Mouse (Mus musculus) heart, adult 2 months (tissue): ENCODE results near the gene Ppm1h. TPM values are rescaled to one million over a fixed set of nuclear protein-coding genes. Genes with fewer than 3 reads are reported as not detected.

Experiments
- DNase-seq, 2 experiments: peaks; one replicate each; pipeline ENCODE4 v3.0.0; 2021
- H3K27ac ChIP-seq: fragments of 200-600 bp; 2 replicates; pipeline ENCODE4 v1.8.1; 2022
- H3K27me3 ChIP-seq: fragments of 200-500 bp; 2 replicates; pipeline ENCODE4 v1.6.1; 2012; ENCODE audit warnings: mild to moderate bottlenecking, low read length, inconsistent platforms, mixed read lengths; ENCODE audit not compliant: control insufficient read depth, insufficient read depth
- H3K36me3 ChIP-seq: fragments of 200-500 bp; 2 replicates; pipeline ENCODE4 v1.6.1; 2012; ENCODE audit warnings: low read length, inconsistent platforms; ENCODE audit not compliant: control insufficient read depth, insufficient read depth
- H3K4me1 ChIP-seq: fragments of 200-500 bp; 2 replicates; pipeline ENCODE4 v1.6.1; 2011; ENCODE audit warnings: low read length; ENCODE audit not compliant: control insufficient read depth, insufficient read depth
- H3K4me3 ChIP-seq: fragments of 200-600 bp; 2 replicates; pipeline ENCODE4 v1.8.1; 2022
- H3K79me2 ChIP-seq: fragments of 200-500 bp; replicated peaks from 2 replicates; pipeline ENCODE4 v1.6.1; 2012; ENCODE audit warnings: mild to moderate bottlenecking, inconsistent platforms, low read length, moderate library complexity, mixed read lengths; ENCODE audit not compliant: control insufficient read depth, insufficient read depth
- H3K9ac ChIP-seq: fragments of 200-500 bp; 2 replicates; pipeline ENCODE4 v1.6.1; 2012; ENCODE audit warnings: low read depth, mild to moderate bottlenecking, control low read depth, inconsistent platforms, low read length, mixed read lengths
- CTCF ChIP-seq: fragments of 200-600 bp; IDR thresholded peaks from 2 replicates; pipeline ENCODE4 v1.8.1; 2022; ENCODE audit warnings: antibody characterized with exemption, mild to moderate bottlenecking, moderate library complexity
- EP300 ChIP-seq: fragments of 200-500 bp; IDR thresholded peaks from 2 replicates; pipeline ENCODE4 v1.6.1; 2011; ENCODE audit warnings: low read depth, low read length, control low read depth; ENCODE audit not compliant: insufficient read depth
- POLR2A ChIP-seq: fragments of 200-500 bp; IDR thresholded peaks from 2 replicates; pipeline ENCODE4 v1.6.1; 2011; ENCODE audit warnings: mild to moderate bottlenecking, low read depth, low read length, control low read depth; ENCODE audit not compliant: insufficient read depth
- WGBS: fragments of 180-500 bp; shearing (Covaris S2); methylation state at CpG from one replicate; pipeline ENCODE4 v1.1.7; 2018; 5-methylcytosine and 5-hydroxymethylcytosine counted together
- intact Hi-C: fragments of 180-260 bp; cut with DNase I; formaldehyde crosslinking; loops from one replicate; pipeline ENCODE4 v1.15.1; 2025
- polyA plus RNA-seq: library from polyadenylated mRNA; depleted of rRNA; stranded (reverse); fragments of >200 nt; gene quantifications from 2 replicates; pipeline ENCODE4 v1.2.3, GENCODE M21; 2012
- total RNA-seq, 2 experiments: library from RNA; stranded (reverse); gene quantifications; 2 replicates each; pipeline ENCODE4 v1.2.3; 2021

Gene Ppm1h
- total and polyA plus RNA-seq, 3 experiments: 4.5 to 7.8 (median 6.4) TPM

DNA sequence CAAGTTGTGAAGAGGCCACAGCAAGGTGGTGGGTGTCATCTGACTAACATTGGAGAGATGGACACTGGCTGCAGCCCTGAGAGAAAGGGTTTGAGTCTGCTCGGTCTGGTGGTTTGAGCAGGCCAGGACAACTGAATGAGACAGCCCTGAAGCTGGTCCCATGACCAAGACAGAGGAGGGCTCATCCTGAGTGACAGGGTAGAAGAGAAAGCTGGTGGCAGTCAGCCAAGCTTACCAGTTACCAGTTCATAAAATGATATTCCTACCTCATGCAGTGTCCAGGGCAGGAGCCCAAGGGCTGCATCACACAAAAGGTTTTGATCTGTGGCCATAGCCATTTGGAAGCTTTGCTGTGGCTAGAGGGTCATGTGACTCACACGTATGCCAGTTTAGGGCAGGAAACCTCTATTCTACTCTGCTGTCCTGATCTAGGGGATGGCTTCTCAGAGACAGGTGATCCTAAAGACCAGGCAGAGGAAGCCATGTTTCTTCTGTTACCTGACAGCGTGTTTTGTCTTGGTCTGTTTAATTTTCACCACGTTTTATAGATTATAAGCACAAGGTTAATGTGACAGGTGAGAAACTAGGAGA is 69.9 kb downstream of the Ppm1h start:
- H3K79me2 ChIP-seq: no peaks in the 10 kb centered on the region
- DNase-seq: no peak
- peaks cover 3% of the 10 kb centered on the region for H3K4me1 ChIP-seq
- intact Hi-C loops: no loop called here
- no peaks in the 10 kb centered on the region for H3K27me3 ChIP-seq
- WGBS: 82% methylated on average over 4 of the region's 4 CpGs
- TF ChIP-seq POLR2A: no peak
- no peak for TF ChIP-seq CTCF
- TF ChIP-seq EP300: no peak
- H3K27ac ChIP-seq: no peak overlapping the region
- no peak overlapping the region for H3K4me3 ChIP-seq
- no peaks in the 10 kb centered on the region for H3K36me3 ChIP-seq
- no peak overlapping the region for H3K9ac ChIP-seq

DNA sequence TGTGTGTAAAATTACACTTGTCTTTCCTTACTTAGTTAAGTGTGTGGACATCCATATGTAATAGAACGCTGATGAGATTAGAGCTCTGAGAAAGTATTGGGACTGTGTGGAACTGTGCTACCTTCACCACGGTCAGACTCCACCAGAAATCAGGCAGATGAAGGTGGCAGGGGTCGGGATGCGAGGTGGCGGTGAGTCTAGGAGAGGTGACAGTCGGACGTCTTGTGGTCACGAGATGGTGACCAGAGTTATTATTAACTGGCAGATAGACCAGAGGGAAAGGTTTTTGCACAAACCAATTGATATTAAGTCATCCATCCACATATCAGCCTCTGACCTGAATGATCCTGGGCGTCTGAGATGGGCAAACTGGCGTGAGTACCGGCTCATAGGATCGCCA is 70.5 kb downstream of the Ppm1h start:
- intact Hi-C loops: no loop called here
- Histone ChIP-seq H3K4me1 (peaks cover 5% of the 10 kb centered on the region), H3K36me3 (no peaks in the 10 kb centered on the region), H3K27ac (no peak overlapping the region), H3K4me3 (no peak overlapping the region), H3K9ac (no peak overlapping the region), H3K27me3 (no peaks in the 10 kb centered on the region), H3K79me2 (no peaks in the 10 kb centered on the region)
- DNase-seq: no peak
- TF ChIP-seq CTCF (no peak), EP300 (no peak), POLR2A (no peak)
- WGBS: 90% methylated on average over 12 of the region's 12 CpGs

DNA sequence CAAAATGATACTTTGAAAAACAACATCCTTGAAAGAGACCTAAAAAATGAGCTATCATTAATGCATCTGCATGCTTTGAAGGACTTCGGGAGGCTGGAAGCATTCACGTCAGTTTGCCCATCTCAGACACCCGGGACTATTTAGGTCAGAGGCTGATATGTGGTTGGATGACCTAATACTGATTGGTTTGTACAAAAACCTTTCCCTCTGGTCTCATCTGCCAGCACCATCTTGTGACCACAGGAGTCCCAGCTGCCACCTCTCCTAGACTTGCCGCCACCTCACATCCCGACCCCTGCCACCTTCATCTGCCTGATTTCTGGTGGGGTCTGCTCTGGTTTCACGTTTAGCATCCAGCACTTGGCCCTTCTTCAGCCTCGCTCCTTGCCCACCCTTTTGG is 71.3 kb downstream of the Ppm1h start:
- intact Hi-C loops: loop anchor here (5.0 kb wide), 1 partner anchor 42 kb away; no protein-coding TSS in a partner anchor
- no peaks in the 10 kb centered on the region for H3K36me3 ChIP-seq
- H3K27me3 ChIP-seq: no peaks in the 10 kb centered on the region
- TF ChIP-seq POLR2A (no peak), EP300 (no peak), CTCF (no peak)
- no peak overlapping the region for H3K9ac ChIP-seq
- H3K79me2 ChIP-seq: no peaks in the 10 kb centered on the region
- no peak overlapping the region for H3K27ac ChIP-seq
- no peak overlapping the region for H3K4me3 ChIP-seq
- no peak for DNase-seq
- peaks cover 5% of the 10 kb centered on the region for H3K4me1 ChIP-seq
- 83% methylated on average over 7 of the region's 7 CpGs for WGBS

DNA sequence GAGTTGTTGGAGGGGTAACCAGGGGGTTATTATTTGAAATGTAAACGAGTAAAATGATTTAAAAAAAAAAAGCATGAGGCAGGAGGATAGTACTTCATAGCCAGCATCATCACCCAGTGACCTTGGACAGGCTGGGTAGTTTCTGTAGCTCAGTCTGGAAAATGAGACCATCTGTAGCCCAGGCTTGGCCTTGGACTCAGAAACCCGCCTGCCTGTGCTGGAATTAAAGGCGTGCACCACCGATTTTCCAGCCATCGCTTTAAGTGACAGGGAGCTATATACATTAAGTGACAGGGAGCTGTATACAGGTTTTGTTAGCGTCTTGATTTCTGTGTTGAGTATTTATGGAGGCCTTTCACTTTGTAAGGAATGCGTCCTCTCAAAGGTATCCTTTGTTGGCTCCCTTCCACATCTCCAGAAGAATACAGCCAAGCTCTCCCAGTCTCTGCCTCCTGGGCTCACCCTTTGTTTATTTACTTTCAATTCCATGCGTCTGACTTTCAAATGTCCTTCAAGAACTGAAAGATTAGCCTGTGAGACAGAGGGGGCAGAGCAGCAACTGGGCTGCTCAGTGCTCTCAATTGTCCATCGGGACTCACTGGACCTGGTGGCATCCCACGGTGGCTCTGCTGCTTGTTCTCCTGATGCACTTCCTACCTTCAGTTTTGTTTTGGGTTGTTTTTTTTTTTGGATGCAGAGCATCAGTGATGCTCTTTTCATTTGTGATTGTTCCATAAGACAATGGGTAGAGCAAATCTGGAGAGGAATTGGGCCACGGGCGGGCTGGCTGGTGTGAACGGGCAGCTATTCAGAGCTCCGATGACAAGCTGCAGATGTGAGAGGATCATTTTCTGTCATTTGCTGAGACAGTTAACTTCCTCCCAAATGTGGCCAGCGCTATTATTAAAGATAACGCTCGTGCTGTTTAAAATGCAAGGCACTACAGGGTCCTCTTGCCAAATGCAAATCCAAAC is 74.7 kb downstream of the Ppm1h start:
- TF ChIP-seq POLR2A: no peak
- TF ChIP-seq CTCF: no peak
- TF ChIP-seq EP300: no peak
- intact Hi-C loops: loop anchor here (5.0 kb wide), 1 partner anchor 39 kb away; no protein-coding TSS in a partner anchor
- DNase-seq: no peak
- peaks cover 5% of the 10 kb centered on the region for H3K4me1 ChIP-seq
- H3K79me2 ChIP-seq: no peaks in the 10 kb centered on the region
- H3K4me3 ChIP-seq: 0 out of 2 replicates have a peak overlapping the region, but pooled peaks have one; percentile 8
- H3K36me3 ChIP-seq: no peaks in the 10 kb centered on the region
- H3K27ac ChIP-seq: peak overlapping the region; percentile 59
- H3K9ac ChIP-seq: peak overlapping the region; percentile 6; the same call in 1 of the 2 replicates
- H3K27me3 ChIP-seq: no peaks in the 10 kb centered on the region
- 34% methylated on average over 17 of the region's 17 CpGs for WGBS

DNA sequence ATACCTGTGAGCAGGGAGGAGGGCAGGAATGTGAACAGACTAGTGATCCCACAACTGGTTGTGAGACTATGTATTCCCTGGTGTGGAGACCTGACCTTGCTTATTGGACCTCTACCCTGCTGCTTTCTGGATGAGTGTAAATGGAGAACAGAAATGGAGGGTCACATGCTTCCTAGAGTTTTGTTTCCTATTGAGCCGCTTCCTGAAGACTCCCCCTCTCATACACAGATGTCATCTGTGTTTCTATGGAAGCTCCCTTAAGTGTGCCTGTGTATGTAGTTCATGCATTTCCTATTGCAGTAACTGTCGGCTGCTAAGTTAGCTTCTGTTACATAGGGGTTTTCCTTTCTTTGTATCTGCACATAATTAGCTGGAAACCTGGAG is 75.4 kb downstream of the Ppm1h start:
- H3K36me3 ChIP-seq: no peaks in the 10 kb centered on the region
- no peak overlapping the region for H3K4me3 ChIP-seq
- peak overlapping the region; percentile 6; the same call in 1 of the 2 replicates for H3K9ac ChIP-seq
- H3K79me2 ChIP-seq: no peaks in the 10 kb centered on the region
- no peak for TF ChIP-seq EP300
- no peak for TF ChIP-seq POLR2A
- no peak for TF ChIP-seq CTCF
- no peaks in the 10 kb centered on the region for H3K27me3 ChIP-seq
- intact Hi-C loops: loop anchor here (5.0 kb wide), 1 partner anchor 38 kb away; no protein-coding TSS in a partner anchor
- 34% methylated on average over 2 of the region's 2 CpGs for WGBS
- H3K27ac ChIP-seq: peak overlapping the region; percentile 59
- DNase-seq: no peak
- H3K4me1 ChIP-seq: peaks cover 5% of the 10 kb centered on the region
